Mouse (Mus musculus) megakaryocyte, embryonic 14.5 days (primary cell): ENCODE measurements around the gene Nudt3.

ENCODE experiments used
- FLI1 ChIP-seq: IDR thresholded peaks from 2 replicates; pipeline ENCODE4 v1.6.1; 2012; ENCODE audit warnings: low read length, inconsistent platforms, mixed read lengths
- GATA1 ChIP-seq: IDR thresholded peaks from 3 replicates; pipeline ENCODE4 v1.6.1; 2012; ENCODE audit warnings: mixed read lengths, low read length, inconsistent platforms, borderline replicate concordance

DNA sequence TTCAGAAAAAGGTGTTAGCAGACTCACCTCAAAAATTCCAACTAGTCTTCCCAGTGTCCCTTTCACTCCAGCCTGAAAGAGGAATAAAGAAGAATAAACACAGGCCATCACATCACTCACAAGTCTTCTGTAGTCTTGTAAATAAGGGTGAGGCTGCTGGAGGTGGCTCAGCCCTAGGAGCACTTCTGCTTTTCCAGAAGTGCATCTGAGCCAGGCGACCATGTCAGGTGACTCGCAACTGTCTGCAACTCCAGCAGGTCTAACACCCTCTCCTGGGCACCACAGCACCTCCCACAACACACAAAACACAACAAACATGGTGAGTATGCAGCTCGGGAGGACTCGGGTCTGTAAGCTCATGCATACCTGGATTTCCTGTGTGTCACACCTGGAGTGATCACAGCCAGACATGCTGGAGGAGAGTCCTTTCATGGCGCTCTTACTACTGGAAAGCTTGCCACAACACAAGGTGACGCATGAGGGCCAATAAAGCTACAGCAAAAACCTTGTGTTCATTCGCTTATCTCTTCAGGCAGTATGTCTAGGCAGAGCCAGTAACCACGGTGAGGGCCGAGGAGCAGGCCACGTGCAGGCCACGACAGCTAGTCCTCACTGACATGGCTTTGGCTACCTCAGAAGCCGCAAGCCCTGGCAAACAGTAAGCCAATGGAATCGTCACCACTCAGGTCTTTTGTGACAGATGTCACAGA, 40.0 kb downstream of the Nudt3 start:
- TF ChIP-seq GATA1 (no peak; the same call in 2 of the 3 replicates), FLI1 (no peak)
